Mouse (Mus musculus) hindbrain, embryonic 12.5 days (tissue): ENCODE results near the gene Rpap1. TPM values are rescaled to one million over a fixed set of nuclear protein-coding genes. Genes with fewer than 3 reads are reported as not detected.
"Not testable (repeated sequence)": the region's sequence is repeated elsewhere in the genome, so short reads cannot be mapped to it uniquely, and the experiment has no call there.

Experiments
- ATAC-seq: fragments of 200-750 bp; cut with Nextera tagmentation; 2 replicates; pipeline ENCODE4 v1.8.0; 2017; ENCODE audit warnings: moderate TSS enrichment; ENCODE audit not compliant: low FRiP score
- H3K27ac ChIP-seq: fragments of 300-500 bp; sonication (generic); 2 replicates; pipeline ENCODE4 v1.5.1; 2016; ENCODE audit warnings: mild to moderate bottlenecking
- H3K27me3 ChIP-seq: fragments of 300-500 bp; sonication (generic); 2 replicates; pipeline ENCODE4 v1.6.1; 2016; ENCODE audit warnings: mild to moderate bottlenecking
- H3K36me3 ChIP-seq: fragments of 300-500 bp; sonication (generic); 2 replicates; pipeline ENCODE4 v1.6.1; 2016; ENCODE audit warnings: mild to moderate bottlenecking
- H3K4me1 ChIP-seq: fragments of 300-500 bp; sonication (generic); 2 replicates; pipeline ENCODE4 v1.6.1; 2016
- H3K4me2 ChIP-seq: fragments of 300-500 bp; sonication (generic); replicated peaks from 2 replicates; pipeline ENCODE4 v1.6.1; 2016; ENCODE audit warnings: mild to moderate bottlenecking
- H3K4me3 ChIP-seq: fragments of 300-500 bp; sonication (generic); 2 replicates; pipeline ENCODE4 v1.5.1; 2016; ENCODE audit warnings: mild to moderate bottlenecking
- H3K9ac ChIP-seq: fragments of 300-500 bp; sonication (generic); 2 replicates; pipeline ENCODE4 v1.6.1; 2016; ENCODE audit warnings: mild to moderate bottlenecking, moderate library complexity
- H3K9me3 ChIP-seq: fragments of 300-500 bp; sonication (generic); replicated peaks from 2 replicates; pipeline ENCODE4 v1.6.1; 2016; ENCODE audit warnings: mild to moderate bottlenecking
- WGBS: fragments of 180-500 bp; shearing (Covaris S2); methylation state at CpG from one replicate; pipeline ENCODE4 v1.1.7; 2016; 5-methylcytosine and 5-hydroxymethylcytosine counted together
- polyA plus RNA-seq: library from polyadenylated mRNA; unstranded; fragments of >200 nt; fragmentation: Nextera tagmentation; extraction: Ambion mirVana; gene quantifications from 2 replicates; pipeline ENCODE4 v1.2.1, GENCODE M21; 2016

Rpap1 gene
- polyA plus RNA-seq, 1 experiment from 2014 or later: 31.0 TPM

- 3% methylated on average over 46 of the region's 46 CpGs for WGBS
- Histone ChIP-seq H3K4me2 (peak overlapping the region; percentile 98), H3K4me1 (peaks cover 34% of the 10 kb centered on the region), H3K27me3 (peaks cover 71% of the 10 kb centered on the region), H3K27ac (no peak overlapping the region), H3K9me3 (no peaks in the 10 kb centered on the region), H3K36me3 (no peaks in the 10 kb centered on the region), H3K4me3 (peak overlapping the region; percentile 58), H3K9ac (0 out of 2 replicates have a peak overlapping the region, but pooled peaks have one; percentile 41)
- ATAC-seq: 0 out of 2 replicates have a peak, but pooled peaks have one; percentile 3
Measured at GRCm38 (mm10) chr2:119744163-119745111, 42.9 kb downstream of the Rpap1 start.

DNA sequence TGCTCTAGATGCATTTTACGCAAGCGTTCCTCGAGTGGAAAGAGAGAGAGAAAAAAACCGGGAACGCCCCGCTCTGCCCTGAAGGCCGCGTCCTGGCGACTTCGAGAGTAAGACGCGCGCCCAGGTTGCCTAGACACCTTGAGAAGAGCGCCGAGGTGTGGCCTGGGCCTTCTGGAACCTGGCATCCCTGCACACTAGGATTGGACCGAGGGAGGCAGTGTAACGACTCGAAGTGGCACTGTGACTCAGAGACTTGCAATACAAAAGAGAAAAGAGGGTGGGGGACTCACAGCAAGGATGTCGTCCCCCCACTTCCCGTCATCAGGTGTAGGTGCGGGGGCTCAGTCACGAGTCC, 43.6 kb downstream of the Rpap1 start:
- H3K4me1 ChIP-seq: peaks cover 34% of the 10 kb centered on the region
- H3K27ac ChIP-seq: no peak overlapping the region
- no peak overlapping the region for H3K9ac ChIP-seq
- no peak for ATAC-seq
- no peaks in the 10 kb centered on the region for H3K36me3 ChIP-seq
- peak overlapping the region; percentile 58; the same call in 1 of the 2 replicates for H3K4me3 ChIP-seq
- no peaks in the 10 kb centered on the region for H3K9me3 ChIP-seq
- WGBS: 5% methylated on average over 22 of the region's 22 CpGs
- H3K27me3 ChIP-seq: peaks cover 75% of the 10 kb centered on the region
- peak overlapping the region; percentile 98 for H3K4me2 ChIP-seq

DNA sequence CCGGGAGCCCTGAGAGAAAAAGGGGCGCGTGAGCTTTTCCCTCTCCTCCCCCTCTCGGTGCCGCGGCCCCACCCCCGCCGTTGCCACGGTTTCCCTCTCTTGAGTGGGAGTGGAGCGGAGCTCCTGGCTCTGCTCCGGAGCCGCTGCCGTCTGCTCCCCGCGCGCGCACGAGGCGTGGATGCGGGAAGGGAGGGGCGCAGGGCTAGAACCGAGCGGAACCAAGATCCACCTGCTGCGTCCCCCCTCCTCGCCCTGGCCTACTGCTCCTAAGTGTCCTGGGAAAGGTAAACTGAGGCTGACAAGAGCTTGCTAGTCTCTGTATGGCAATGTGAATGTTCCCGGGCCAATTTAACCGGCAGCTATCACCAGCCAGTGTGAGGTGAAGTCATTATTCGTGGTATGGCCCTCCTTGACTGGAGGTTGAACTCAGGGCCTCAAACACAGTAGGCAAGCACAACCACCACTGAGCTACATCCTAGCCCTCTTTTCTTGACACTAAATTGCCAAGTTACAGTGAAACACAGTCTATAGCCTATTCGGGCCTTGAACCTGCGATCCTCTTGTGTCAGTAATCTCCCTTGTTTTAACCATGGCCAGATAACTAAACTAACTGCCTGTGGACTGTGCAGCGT, 44.0 kb downstream of the Rpap1 start:
- Histone ChIP-seq H3K27ac (no peak overlapping the region), H3K27me3 (peaks cover 78% of the 10 kb centered on the region), H3K9ac (peak overlapping the region; percentile 64), H3K4me1 (peaks cover 34% of the 10 kb centered on the region), H3K9me3 (no peaks in the 10 kb centered on the region), H3K36me3 (no peaks in the 10 kb centered on the region), H3K4me3 (peak overlapping the region; percentile 58), H3K4me2 (peak overlapping the region; percentile 98)
- ATAC-seq: no peak
- 9% methylated on average over 24 of the region's 31 CpGs for WGBS

- Histone ChIP-seq H3K27ac (no peak overlapping the region), H3K4me2 (peak overlapping the region; percentile 98), H3K27me3 (peaks cover 72% of the 10 kb centered on the region), H3K9ac (peak overlapping the region; percentile 64), H3K4me1 (peaks cover 34% of the 10 kb centered on the region), H3K4me3 (peak overlapping the region; percentile 58), H3K9me3 (no peaks in the 10 kb centered on the region), H3K36me3 (no peaks in the 10 kb centered on the region)
- WGBS: 1% methylated on average over 62 of the region's 70 CpGs
- ATAC-seq: peak; percentile 37
Measured at GRCm38 (mm10) chr2:119742461-119743175, 44.7 kb downstream of the Rpap1 start.

DNA sequence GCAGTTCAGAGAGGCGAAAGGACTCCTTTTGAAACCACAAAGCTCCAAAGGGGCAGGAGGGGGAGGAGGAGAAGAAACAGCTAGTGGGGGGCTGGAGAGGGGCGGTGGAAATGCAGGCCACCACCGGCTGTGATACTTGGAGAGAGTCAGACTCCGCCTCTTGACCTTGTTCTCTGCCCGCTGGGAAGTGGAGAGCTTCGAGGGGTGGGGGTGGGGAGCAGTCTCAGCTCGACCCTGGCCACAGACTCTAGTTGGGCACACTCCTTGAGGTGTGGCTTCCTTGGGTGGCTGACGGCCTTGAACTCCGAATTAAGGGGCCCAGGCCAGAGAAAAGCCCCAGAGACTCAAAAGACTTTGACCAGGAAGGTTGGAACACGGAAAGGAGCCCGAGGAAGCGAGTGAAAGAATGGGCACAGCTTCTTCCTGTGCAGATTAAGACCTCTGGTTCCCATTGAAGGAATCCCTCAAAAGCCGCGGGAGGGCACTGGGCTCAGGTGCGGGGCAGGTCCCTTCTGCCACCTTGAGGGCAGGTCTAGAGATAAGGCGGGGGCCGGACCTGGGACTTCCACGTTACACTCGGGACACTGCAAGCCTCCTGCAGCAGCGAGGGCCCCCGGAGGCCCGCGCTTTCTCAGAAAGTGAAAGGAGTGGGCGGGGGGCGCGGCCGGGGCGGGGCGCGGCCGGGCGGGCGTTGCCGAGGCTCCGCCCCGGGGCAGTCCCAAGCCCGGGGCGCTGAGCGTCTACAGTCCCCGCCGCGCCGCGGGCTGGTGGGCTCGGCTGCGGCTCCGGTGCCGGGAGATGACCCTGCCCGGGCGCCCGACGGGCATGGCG, 45.5 kb downstream of the Rpap1 start, which contains the start of gene Itpka:
Itpka (plus strand) TSS at position 757 of the 831 bp plus-strand sequence.
- H3K36me3 ChIP-seq: no peaks in the 10 kb centered on the region
- peak within 1 kb of the TSS; percentile 98 for H3K4me2 ChIP-seq
- peak within 1 kb of the TSS; percentile 58 for H3K4me3 ChIP-seq
- H3K4me1 ChIP-seq: peaks cover 34% of the 10 kb centered on the region
- no peaks in the 10 kb centered on the region for H3K9me3 ChIP-seq
- no peak within 1 kb of the TSS; the same call in 1 of the 2 replicates for H3K27ac ChIP-seq
- ATAC-seq: peak; percentile 77
- WGBS: under 1% methylated on average over 48 of the region's 53 CpGs
- H3K9ac ChIP-seq: peak within 1 kb of the TSS; percentile 64
- H3K27me3 ChIP-seq: peaks cover 65% of the 10 kb centered on the region

- Histone ChIP-seq H3K9me3 (no peaks in the 10 kb centered on the region), H3K27me3 (peaks cover 59% of the 10 kb centered on the region), H3K4me3 (no peak overlapping the region), H3K4me1 (peaks cover 34% of the 10 kb centered on the region), H3K27ac (no peak overlapping the region), H3K9ac (no peak overlapping the region), H3K4me2 (no peak overlapping the region), H3K36me3 (no peaks in the 10 kb centered on the region)
- 16% methylated on average over 2 of the region's 2 CpGs for WGBS
- ATAC-seq: no peak
Measured at GRCm38 (mm10) chr2:119740567-119740966, 46.8 kb downstream of the Rpap1 start.

DNA sequence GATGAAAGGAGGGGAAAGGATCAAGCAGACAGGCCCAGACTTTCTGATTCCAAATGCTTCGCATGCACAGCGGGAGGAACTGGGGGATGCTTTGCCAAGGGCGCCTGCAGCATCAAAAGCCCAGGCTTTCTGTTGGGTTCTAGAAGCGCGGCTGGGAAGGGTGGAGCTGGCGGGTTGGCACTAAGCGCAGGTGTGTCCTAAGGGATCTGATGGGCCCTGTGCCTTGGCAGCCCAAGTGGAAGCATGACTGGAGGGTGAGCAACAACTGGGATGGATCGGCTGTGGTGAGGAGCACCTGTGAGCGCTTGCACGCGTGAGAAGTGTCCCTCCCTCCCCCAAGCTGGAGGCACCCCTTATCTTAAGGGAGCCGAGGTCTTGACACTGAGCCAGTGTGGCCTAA, 50.2 kb downstream of the Rpap1 start:
- ATAC-seq: no peak
- Histone ChIP-seq H3K27ac (no peak overlapping the region), H3K4me2 (no peak overlapping the region), H3K9ac (no peak overlapping the region), H3K4me1 (peaks cover 8% of the 10 kb centered on the region), H3K36me3 (peaks cover 30% of the 10 kb centered on the region), H3K9me3 (no peaks in the 10 kb centered on the region), H3K27me3 (peaks cover 25% of the 10 kb centered on the region), H3K4me3 (no peak overlapping the region)
- WGBS: 28% methylated on average over 12 of the region's 12 CpGs

GRCm38 (mm10) chr2:119730735-119731134, 56.6 kb downstream of the Rpap1 start:
- H3K4me2 ChIP-seq: no peak overlapping the region
- no peaks in the 10 kb centered on the region for H3K9me3 ChIP-seq
- H3K27ac ChIP-seq: no peak overlapping the region
- H3K9ac ChIP-seq: no peak overlapping the region
- no peak overlapping the region for H3K4me3 ChIP-seq
- no peaks in the 10 kb centered on the region for H3K4me1 ChIP-seq
- H3K27me3 ChIP-seq: no peaks in the 10 kb centered on the region
- H3K36me3 ChIP-seq: peaks cover 90% of the 10 kb centered on the region
- WGBS: 96% methylated on average over 4 of the region's 4 CpGs
- ATAC-seq: no peak

DNA sequence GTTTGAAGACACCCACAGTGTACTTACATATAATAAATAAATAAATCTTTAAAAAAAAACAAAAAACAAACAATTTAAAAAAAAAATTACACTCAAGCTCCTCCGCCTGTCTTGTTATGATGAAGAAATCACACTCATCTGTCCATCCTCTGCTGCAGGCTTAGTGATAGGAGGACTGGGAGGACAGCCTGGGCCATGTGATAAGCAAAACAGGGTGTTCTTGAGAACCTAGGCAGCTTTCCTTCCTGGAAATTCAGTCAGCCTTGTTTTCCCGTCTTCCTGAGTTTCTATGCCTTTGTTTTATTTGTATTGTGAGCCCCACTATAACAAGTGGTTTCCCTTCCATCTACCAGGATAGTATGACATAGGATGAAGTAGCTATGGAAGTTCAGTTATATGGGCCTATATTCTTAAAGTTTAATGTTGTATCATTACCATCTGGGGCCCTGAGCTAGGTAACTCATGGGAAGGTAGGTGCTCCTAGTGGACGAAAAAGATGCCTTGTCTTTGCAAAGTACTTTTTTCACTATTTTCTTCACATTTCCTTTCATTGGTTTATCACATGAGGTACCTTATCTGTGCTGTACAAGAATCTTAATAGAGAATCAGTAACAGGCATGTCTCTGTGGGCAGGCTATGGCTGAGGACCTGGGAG, 59.4 kb downstream of the Rpap1 start:
- no peak overlapping the region for H3K27ac ChIP-seq
- H3K9me3 ChIP-seq: no peaks in the 10 kb centered on the region
- no peak overlapping the region for H3K4me2 ChIP-seq
- no peak overlapping the region for H3K9ac ChIP-seq
- H3K36me3 ChIP-seq: peaks cover 92% of the 10 kb centered on the region
- 91% methylated on average over 3 of the region's 3 CpGs for WGBS
- no peaks in the 10 kb centered on the region for H3K27me3 ChIP-seq
- no peak for ATAC-seq
- H3K4me3 ChIP-seq: no peak overlapping the region
- no peaks in the 10 kb centered on the region for H3K4me1 ChIP-seq

GRCm38 (mm10) chr2:119721070-119721469, 66.3 kb downstream of the Rpap1 start:
- ATAC-seq: no peak
- no peak overlapping the region for H3K4me2 ChIP-seq
- H3K9me3 ChIP-seq: no peaks in the 10 kb centered on the region
- H3K4me3 ChIP-seq: no peak overlapping the region
- H3K27ac ChIP-seq: no peak overlapping the region
- H3K27me3 ChIP-seq: no peaks in the 10 kb centered on the region
- no peak overlapping the region for H3K9ac ChIP-seq
- peaks cover 87% of the 10 kb centered on the region for H3K36me3 ChIP-seq
- no peaks in the 10 kb centered on the region for H3K4me1 ChIP-seq
- WGBS: 95% methylated on average over 8 of the region's 8 CpGs

DNA sequence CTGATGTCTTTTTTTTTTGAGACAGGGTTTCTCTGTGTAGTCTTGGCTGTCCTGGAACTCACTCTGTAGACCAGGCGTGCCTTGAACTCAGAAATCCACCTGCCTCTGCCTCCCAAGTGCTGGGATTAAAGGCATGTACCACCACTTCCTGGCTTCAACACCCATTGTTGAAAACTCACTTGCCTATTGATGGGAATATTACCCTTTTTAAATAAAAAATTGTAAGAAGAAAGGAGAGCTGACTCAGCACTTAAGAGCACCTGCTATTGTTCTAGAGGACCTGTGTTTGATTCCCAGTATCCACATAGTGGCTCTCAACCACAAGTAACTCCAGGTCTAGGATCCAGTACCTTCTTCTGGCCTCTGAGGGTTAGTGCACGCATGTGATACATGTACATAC, 71.5 kb downstream of the Rpap1 start:
- ATAC-seq, H3K9me3 ChIP-seq, H3K4me3 ChIP-seq, H3K27me3 ChIP-seq, H3K9ac ChIP-seq, H3K4me2 ChIP-seq, H3K4me1 ChIP-seq, H3K27ac ChIP-seq: not testable (repeated sequence)
- 100% methylated on average over 2 of the region's 2 CpGs for WGBS
- H3K36me3 ChIP-seq: peaks cover 84% of the 10 kb centered on the region
